Mouse (Mus musculus) bone marrow, adult 2 months (tissue): ENCODE measurements around the gene Kcnip3. TPM values are rescaled to one million over a fixed set of nuclear protein-coding genes. Genes with fewer than 3 reads are reported as not detected.

Experiments used
- H3K27ac ChIP-seq: fragments of 200-500 bp; 2 replicates; pipeline ENCODE4 v1.5.1; 2012; ENCODE audit warnings: low read depth, mild to moderate bottlenecking, control low read depth, inconsistent platforms, low read length; ENCODE audit not compliant: control insufficient read depth, poor library complexity, insufficient read depth
- H3K4me1 ChIP-seq: fragments of 200-500 bp; 2 replicates; pipeline ENCODE4 v1.6.1; 2011; ENCODE audit warnings: low read length; ENCODE audit not compliant: control insufficient read depth, insufficient read depth
- H3K4me3 ChIP-seq: fragments of 200-500 bp; replicated peaks from 2 replicates; pipeline ENCODE3; 2011; ENCODE audit warnings: mild to moderate bottlenecking, low read depth, low read length, control low read depth; ENCODE audit not compliant: control insufficient read depth
- CTCF ChIP-seq: fragments of 200-500 bp; IDR thresholded peaks from 2 replicates; pipeline ENCODE4 v1.5.1; 2011; ENCODE audit warnings: low read length, control low read depth; ENCODE audit not compliant: control insufficient read depth, insufficient read depth
- POLR2A ChIP-seq: fragments of 200-500 bp; IDR thresholded peaks from 2 replicates; pipeline ENCODE4 v1.6.1; 2011; ENCODE audit warnings: low read depth, mild to moderate bottlenecking, control low read depth, low read length, borderline replicate concordance; ENCODE audit not compliant: control insufficient read depth
- WGBS: fragments of 180-500 bp; shearing (Covaris S2); methylation state at CpG from one replicate; pipeline ENCODE4 v1.1.7; 2018; 5-methylcytosine and 5-hydroxymethylcytosine counted together
- polyA plus RNA-seq: library from polyadenylated mRNA; stranded (reverse); fragments of >200 nt; gene quantifications from 2 replicates; pipeline ENCODE4 v1.2.4, GENCODE M21; 2011; ENCODE audit warnings: low replicate concordance; ENCODE audit not compliant: missing spikeins, insufficient read depth, insufficient read length

The Kcnip3 gene
- polyA plus RNA-seq, 1 experiment, result 1.5 TPM

DNA sequence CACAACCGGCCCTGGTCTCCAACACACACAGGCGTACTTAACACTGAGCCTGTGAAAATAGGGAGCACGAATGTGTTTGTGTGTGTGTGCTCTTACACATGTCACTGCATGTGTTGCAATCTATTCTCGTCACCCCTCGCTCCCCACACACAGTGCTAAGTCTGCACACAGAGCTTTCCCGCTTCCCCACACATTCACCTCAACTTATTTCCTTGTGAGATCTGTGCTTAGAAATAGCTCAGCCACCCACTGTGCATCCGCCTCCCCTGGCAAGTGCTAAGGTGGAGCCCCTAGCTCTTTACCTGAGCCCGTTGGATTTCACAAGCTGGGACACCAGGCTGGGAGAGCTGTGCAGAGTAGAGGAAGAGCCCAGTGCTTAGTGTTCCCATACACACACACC lies 23.1 kb downstream of the Kcnip3 start:
- Histone ChIP-seq H3K4me3 (no peak overlapping the region), H3K4me1 (no peaks in the 10 kb centered on the region), H3K27ac (no peak overlapping the region)
- 71% methylated on average over 8 of the region's 8 CpGs for WGBS
- no peak for TF ChIP-seq CTCF
- no peak for TF ChIP-seq POLR2A

GRCm38 (mm10) chr2:127496321-127496720 lies 25.6 kb downstream of the Kcnip3 start:
- Histone ChIP-seq H3K4me3 (no peak overlapping the region), H3K27ac (no peak overlapping the region), H3K4me1 (no peaks in the 10 kb centered on the region)
- TF ChIP-seq POLR2A (no peak), CTCF (no peak)
- 80% methylated on average over 1 of the region's 1 CpGs for WGBS

DNA sequence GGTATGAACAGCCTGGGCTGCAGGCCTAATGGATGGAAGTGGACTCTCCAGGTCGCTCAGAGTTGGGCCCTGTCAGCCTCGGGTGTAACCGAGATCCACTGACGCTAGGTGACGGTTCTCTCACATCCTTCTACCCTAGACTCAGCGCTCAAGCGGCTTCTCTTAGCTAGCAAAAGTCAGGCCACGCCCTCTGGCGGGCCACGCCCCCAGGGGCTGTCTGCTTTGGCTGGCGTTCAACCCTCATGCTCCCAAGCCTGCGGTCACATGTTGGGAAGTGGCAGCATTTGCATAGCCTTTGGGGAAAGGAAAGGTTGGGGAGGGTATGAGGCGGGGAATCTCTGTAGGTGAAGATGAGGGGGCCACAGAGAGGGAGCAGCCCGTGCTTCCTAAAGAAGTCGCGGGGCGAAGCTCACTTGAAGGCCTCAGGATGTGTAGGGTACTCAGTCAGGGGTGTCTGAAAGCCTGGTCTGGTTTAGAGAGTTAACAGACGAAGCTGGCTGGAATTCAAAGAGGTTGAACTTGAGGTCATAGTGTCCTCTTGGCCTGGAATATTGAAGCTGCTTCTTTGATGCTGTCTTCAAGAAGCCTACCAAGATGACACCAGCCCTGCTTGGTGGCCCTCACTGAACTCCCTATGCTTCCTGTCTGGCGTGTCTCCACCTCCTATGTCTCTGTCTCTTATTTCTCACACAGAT lies 37.3 kb downstream of the Kcnip3 start:
- no peak for TF ChIP-seq POLR2A
- TF ChIP-seq CTCF, result no peak
- Histone ChIP-seq H3K27ac (no peak overlapping the region), H3K4me3 (no peak overlapping the region), H3K4me1 (no peaks in the 10 kb centered on the region)
- WGBS, result 7% methylated on average over 19 of the region's 19 CpGs

- H3K4me3 ChIP-seq, result no peak overlapping the region
- no peak overlapping the region for H3K27ac ChIP-seq
- H3K4me1 ChIP-seq, result no peaks in the 10 kb centered on the region
- TF ChIP-seq CTCF (no peak), POLR2A (no peak)
- WGBS, result 2% methylated on average over 21 of the region's 21 CpGs
Observed at GRCm38 (mm10) chr2:127483001-127483400, 38.9 kb downstream of the Kcnip3 start.

GRCm38 (mm10) chr2:127482533-127482911 lies 39.4 kb downstream of the Kcnip3 start:
- Histone ChIP-seq H3K27ac (no peak overlapping the region; the same call in 1 of the 2 replicates), H3K4me3 (no peak overlapping the region), H3K4me1 (no peaks in the 10 kb centered on the region)
- under 1% methylated on average over 21 of the region's 21 CpGs for WGBS
- no peak for TF ChIP-seq CTCF
- no peak for TF ChIP-seq POLR2A

- TF ChIP-seq POLR2A (no peak), CTCF (no peak)
- Histone ChIP-seq H3K4me1 (no peaks in the 10 kb centered on the region), H3K4me3 (peak overlapping the region; percentile 30), H3K27ac (no peak overlapping the region; the same call in 1 of the 2 replicates)
- 2% methylated on average over 58 of the region's 59 CpGs for WGBS
Observed at GRCm38 (mm10) chr2:127481841-127482532, 39.9 kb downstream of the Kcnip3 start.

- WGBS, result 73% methylated on average over 10 of the region's 10 CpGs
- Histone ChIP-seq H3K4me3 (no peak overlapping the region), H3K27ac (no peak overlapping the region), H3K4me1 (no peaks in the 10 kb centered on the region)
- TF ChIP-seq CTCF, result no peak
- TF ChIP-seq POLR2A, result no peak
Observed at GRCm38 (mm10) chr2:127479763-127480162, 42.1 kb downstream of the Kcnip3 start.

GRCm38 (mm10) chr2:127479210-127479609 lies 42.7 kb downstream of the Kcnip3 start:
- H3K4me3 ChIP-seq, result no peak overlapping the region
- no peak for TF ChIP-seq POLR2A
- TF ChIP-seq CTCF, result no peak
- 77% methylated on average over 4 of the region's 4 CpGs for WGBS
- H3K4me1 ChIP-seq, result no peaks in the 10 kb centered on the region
- H3K27ac ChIP-seq, result no peak overlapping the region

GRCm38 (mm10) chr2:127472279-127472678 lies 49.6 kb downstream of the Kcnip3 start:
- Histone ChIP-seq H3K4me3 (no peak overlapping the region), H3K4me1 (no peaks in the 10 kb centered on the region), H3K27ac (no peak overlapping the region)
- 52% methylated on average over 3 of the region's 3 CpGs for WGBS
- TF ChIP-seq CTCF, result no peak
- no peak for TF ChIP-seq POLR2A
